Mouse (Mus musculus) right cerebral cortex, postnatal 10 days (tissue): ENCODE data around the gene Pacrg.

ENCODE experiments used
- DNase-seq, 2 experiments: peaks; one replicate each; pipeline ENCODE4 v3.0.0; 2021; ENCODE audit warnings: low spot score in 2 of 2

Gene Pacrg

GRCm38 (mm10) chr17:10740083-10740482 is 100.0 kb downstream of the Pacrg start:
- no peak for DNase-seq

GRCm38 (mm10) chr17:10737966-10738365 is 102.1 kb downstream of the Pacrg start:
- no peak for DNase-seq

- no peak for DNase-seq
These were observed 105.4 kb downstream of the Pacrg start for GRCm38 (mm10) chr17:10734733-10735132.

GRCm38 (mm10) chr17:10732303-10733048 is 107.6 kb downstream of the Pacrg start:
- DNase-seq: no peak

- no peak for DNase-seq
These were observed 115.3 kb downstream of the Pacrg start for GRCm38 (mm10) chr17:10724853-10725252.

GRCm38 (mm10) chr17:10721562-10721961 is 118.5 kb downstream of the Pacrg start:
- DNase-seq: no peak

GRCm38 (mm10) chr17:10717148-10717547 is 123.0 kb downstream of the Pacrg start:
- no peak for DNase-seq

- no peak for DNase-seq
These were observed 137.3 kb downstream of the Pacrg start for GRCm38 (mm10) chr17:10702781-10703180.

- DNase-seq: no peak
These were observed 142.1 kb downstream of the Pacrg start for GRCm38 (mm10) chr17:10698041-10698440.

- DNase-seq: no peak
These were observed 144.7 kb downstream of the Pacrg start for GRCm38 (mm10) chr17:10695421-10695820.

GRCm38 (mm10) chr17:10677098-10677497 is 163.0 kb downstream of the Pacrg start:
- DNase-seq: no peak

- no peak for DNase-seq
These were observed 164.6 kb downstream of the Pacrg start for GRCm38 (mm10) chr17:10675536-10675935.

- peak; percentile 28 to 49 for DNase-seq
These were observed 165.1 kb downstream of the Pacrg start for GRCm38 (mm10) chr17:10675048-10675447.

GRCm38 (mm10) chr17:10661294-10661693 is 178.8 kb downstream of the Pacrg start:
- no peak for DNase-seq

GRCm38 (mm10) chr17:10643604-10644003 is 196.5 kb downstream of the Pacrg start:
- no peak for DNase-seq

GRCm38 (mm10) chr17:10639816-10640215 is 200.3 kb downstream of the Pacrg start:
- DNase-seq: no peak

- DNase-seq: no peak
These were observed 204.1 kb downstream of the Pacrg start for GRCm38 (mm10) chr17:10635955-10636470.

GRCm38 (mm10) chr17:10635470-10635869 is 204.6 kb downstream of the Pacrg start:
- DNase-seq: no peak

- no peak for DNase-seq
These were observed 205.1 kb downstream of the Pacrg start for GRCm38 (mm10) chr17:10635046-10635445.

- DNase-seq: no peak
These were observed 206.3 kb downstream of the Pacrg start for GRCm38 (mm10) chr17:10633769-10634168.

- DNase-seq: no peak
These were observed 211.9 kb downstream of the Pacrg start for GRCm38 (mm10) chr17:10628240-10628639.

GRCm38 (mm10) chr17:10627476-10627875 is 212.6 kb downstream of the Pacrg start:
- DNase-seq: no peak

GRCm38 (mm10) chr17:10626299-10627095 is 213.6 kb downstream of the Pacrg start:
- no peak for DNase-seq
